Mouse (Mus musculus) embryonic facial prominence, embryonic 15.5 days (tissue): ENCODE data around the gene Dmrta2. TPM values are rescaled to one million over a fixed set of nuclear protein-coding genes. Genes with fewer than 3 reads are reported as not detected.

Experiments used
- ATAC-seq: fragments of 200-750 bp; cut with Nextera tagmentation; 2 replicates; pipeline ENCODE4 v1.8.0; 2017; ENCODE audit warnings: low read depth, moderate TSS enrichment; ENCODE audit not compliant: insufficient number of reproducible peaks, low FRiP score, low TSS enrichment
- H3K27ac ChIP-seq: fragments of 300-500 bp; sonication (generic); replicated peaks from 2 replicates; pipeline ENCODE4 v1.5.1; 2015; ENCODE audit warnings: mild to moderate bottlenecking, inconsistent platforms
- H3K27me3 ChIP-seq: fragments of 300-500 bp; sonication (generic); 2 replicates; pipeline ENCODE4 v1.6.1; 2015; ENCODE audit warnings: inconsistent platforms
- H3K36me3 ChIP-seq: fragments of 300-500 bp; sonication (generic); 2 replicates; pipeline ENCODE4 v1.6.1; 2015; ENCODE audit warnings: mild to moderate bottlenecking, inconsistent platforms
- H3K4me1 ChIP-seq: fragments of 300-500 bp; sonication (generic); 2 replicates; pipeline ENCODE4 v1.6.1; 2015; ENCODE audit warnings: inconsistent platforms
- H3K4me2 ChIP-seq: fragments of 300-500 bp; sonication (generic); replicated peaks from 2 replicates; pipeline ENCODE4 v1.6.1; 2015; ENCODE audit warnings: mild to moderate bottlenecking, inconsistent platforms
- H3K4me3 ChIP-seq: fragments of 300-500 bp; sonication (generic); replicated peaks from 2 replicates; pipeline ENCODE4 v1.5.1; 2015; ENCODE audit warnings: mild to moderate bottlenecking, inconsistent platforms
- H3K9ac ChIP-seq: fragments of 300-500 bp; sonication (generic); 2 replicates; pipeline ENCODE4 v1.6.1; 2015; ENCODE audit warnings: inconsistent platforms
- H3K9me3 ChIP-seq: fragments of 300-500 bp; sonication (generic); replicated peaks from 2 replicates; pipeline ENCODE4 v1.6.1; 2016; ENCODE audit warnings: inconsistent platforms
- WGBS: fragments of 180-500 bp; shearing (Covaris S2); methylation state at CpG from one replicate; pipeline ENCODE4 v1.1.7; 2015; 5-methylcytosine and 5-hydroxymethylcytosine counted together
- polyA plus RNA-seq: library from polyadenylated mRNA; unstranded; fragments of >200 nt; fragmentation: Nextera tagmentation; extraction: Ambion mirVana; gene quantifications from 2 replicates; pipeline ENCODE4 v1.2.1, GENCODE M21; 2015

Dmrta2 gene
- polyA plus RNA-seq, result 0.50 and 0.89 TPM in 2 replicates

DNA sequence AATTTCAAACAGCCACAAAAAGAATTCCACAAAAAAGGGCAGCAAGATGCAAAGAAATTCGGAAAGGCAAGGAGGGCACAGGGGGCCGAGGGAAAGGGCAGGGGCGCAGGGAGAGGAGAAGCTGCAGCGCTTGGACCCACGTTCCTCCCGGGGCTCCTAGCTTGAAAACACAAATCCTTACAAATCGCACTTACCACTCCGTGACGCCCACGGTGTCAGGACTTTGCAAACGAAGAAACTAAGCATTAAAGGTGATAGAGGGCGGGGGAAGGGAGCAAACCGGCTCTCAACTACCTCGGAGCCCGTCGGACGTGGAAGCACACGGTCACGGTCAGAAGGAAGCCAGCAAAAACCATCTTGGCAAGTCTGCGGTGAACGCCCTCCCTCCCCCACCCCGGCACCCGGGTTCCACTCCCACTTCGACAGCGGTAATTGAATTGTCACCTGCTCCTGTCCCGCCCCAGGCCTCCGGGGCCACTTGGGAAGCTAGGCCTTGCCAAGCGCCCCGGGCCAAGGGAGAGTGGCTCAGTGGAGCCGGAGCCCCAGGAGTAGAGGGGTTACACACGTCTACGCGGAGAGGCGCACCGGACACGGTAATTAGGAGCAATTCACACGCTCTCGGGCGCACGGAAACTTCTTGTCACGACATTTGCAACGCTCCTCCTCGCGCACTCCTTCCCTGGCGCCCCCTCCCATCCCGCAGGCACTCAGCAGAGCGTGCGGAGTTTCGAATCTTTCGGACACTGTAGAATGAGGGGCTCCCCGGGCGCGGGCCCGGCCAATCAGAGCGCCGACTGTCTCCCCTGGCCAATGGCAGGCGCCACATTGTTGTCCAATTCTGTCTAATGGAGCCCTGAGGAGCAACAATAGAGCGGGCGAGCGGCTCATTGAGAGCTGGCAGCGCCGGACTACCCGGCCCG is at the start of gene Dmrta2:
Gene Dmrta2 (plus strand): TSS at position 906 of the 920 bp plus-strand sequence.
- no peaks in the 10 kb centered on the region for H3K36me3 ChIP-seq
- H3K27ac ChIP-seq, result no peak within 1 kb of the TSS
- peak; percentile 74 for ATAC-seq

DNA sequence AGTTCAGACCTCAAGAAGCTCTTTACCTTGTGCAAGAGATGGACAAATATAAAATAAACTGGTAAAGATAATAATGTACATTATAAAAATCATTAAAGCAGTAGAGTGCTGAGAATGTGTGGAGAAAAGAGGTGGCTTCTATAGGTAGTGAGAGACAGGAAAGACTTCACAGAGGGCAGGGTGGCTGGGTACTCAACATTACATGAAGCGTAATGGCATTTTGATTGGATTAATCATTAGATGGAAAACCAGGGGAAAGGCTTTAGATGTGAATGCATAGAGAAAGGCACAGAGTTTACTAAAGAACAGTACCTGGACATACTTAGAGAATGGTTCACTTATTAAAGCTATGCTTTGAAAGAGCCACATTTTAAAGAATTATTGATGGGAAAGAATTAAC is 48.8 kb upstream of the Dmrta2 start:
- no peak overlapping the region for H3K9ac ChIP-seq
- H3K4me2 ChIP-seq, result no peak overlapping the region
- no peaks in the 10 kb centered on the region for H3K4me1 ChIP-seq
- H3K27me3 ChIP-seq, result no peaks in the 10 kb centered on the region
- ATAC-seq, result no peak
- no peak overlapping the region for H3K27ac ChIP-seq
- H3K36me3 ChIP-seq, result 0 out of 2 replicates have a peak, but pooled peaks cover 3% of the 10 kb centered on the region
- no peak overlapping the region for H3K4me3 ChIP-seq
- WGBS, result 92% methylated on average over 1 of the region's 1 CpGs
- H3K9me3 ChIP-seq, result no peaks in the 10 kb centered on the region

More for the DNA sequence above, at the start of gene Dmrta2:
- Histone ChIP-seq H3K4me1 (peaks cover 44% of the 10 kb centered on the region), H3K9ac (no peak within 1 kb of the TSS), H3K27me3 (peaks cover 97% of the 10 kb centered on the region), H3K4me3 (peak within 1 kb of the TSS; percentile 46), H3K4me2 (peak within 1 kb of the TSS; percentile 70), H3K9me3 (0 out of 2 replicates have a peak, but pooled peaks cover 3% of the 10 kb centered on the region)
- WGBS, result under 1% methylated on average over 64 of the region's 64 CpGs

DNA sequence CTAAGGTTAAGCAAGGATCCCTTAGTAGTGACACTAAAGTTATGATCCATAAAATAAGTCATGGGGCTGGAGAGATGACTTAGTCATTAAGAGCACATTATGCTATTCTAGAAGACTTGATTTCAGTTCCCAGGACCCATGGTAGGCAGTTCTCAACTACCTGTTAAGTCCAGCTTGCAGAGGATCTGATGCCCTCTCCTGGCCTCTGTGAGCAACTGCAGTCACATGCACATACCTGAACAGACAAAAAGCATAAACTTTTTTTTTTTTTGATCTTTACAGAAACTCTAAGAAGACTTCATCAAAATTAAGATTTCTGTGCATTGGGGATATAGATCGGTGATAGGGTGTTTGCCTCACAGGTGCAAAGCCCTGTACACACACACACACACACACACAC is 47.4 kb upstream of the Dmrta2 start:
- no peaks in the 10 kb centered on the region for H3K4me1 ChIP-seq
- H3K9me3 ChIP-seq, result no peaks in the 10 kb centered on the region
- no peak overlapping the region for H3K9ac ChIP-seq
- H3K36me3 ChIP-seq, result 0 out of 2 replicates have a peak, but pooled peaks cover 3% of the 10 kb centered on the region
- H3K4me2 ChIP-seq, result no peak overlapping the region
- H3K27me3 ChIP-seq, result no peaks in the 10 kb centered on the region
- no peak overlapping the region for H3K4me3 ChIP-seq
- no peak overlapping the region for H3K27ac ChIP-seq
- WGBS, result 90% methylated on average over 1 of the region's 1 CpGs
- ATAC-seq, result no peak

DNA sequence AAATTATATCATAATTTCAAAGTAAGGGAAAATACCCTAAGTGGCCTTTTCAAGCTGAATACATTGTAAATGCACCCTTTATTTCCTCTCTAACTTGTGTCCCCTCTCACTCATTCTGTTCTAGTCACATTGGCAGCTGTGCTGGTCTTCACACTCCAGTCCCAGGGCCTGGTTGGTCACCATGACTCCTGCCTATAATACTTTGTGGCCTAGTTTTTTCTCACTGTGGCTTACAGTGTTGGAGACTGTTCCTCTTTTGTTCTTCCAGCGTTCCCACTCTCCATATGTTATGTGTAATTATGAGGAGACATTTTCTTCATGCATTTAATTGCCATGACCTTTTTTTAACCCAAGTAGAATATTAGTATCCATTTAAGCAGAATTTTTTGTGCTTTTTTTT is 46.9 kb upstream of the Dmrta2 start:
- no peak overlapping the region for H3K9ac ChIP-seq
- H3K4me3 ChIP-seq, result no peak overlapping the region
- 0 out of 2 replicates have a peak, but pooled peaks cover 3% of the 10 kb centered on the region for H3K36me3 ChIP-seq
- H3K4me2 ChIP-seq, result no peak overlapping the region
- H3K9me3 ChIP-seq, result no peaks in the 10 kb centered on the region
- H3K4me1 ChIP-seq, result no peaks in the 10 kb centered on the region
- H3K27me3 ChIP-seq, result no peaks in the 10 kb centered on the region
- 77% methylated on average over 1 of the region's 1 CpGs for WGBS
- no peak for ATAC-seq
- no peak overlapping the region for H3K27ac ChIP-seq

DNA sequence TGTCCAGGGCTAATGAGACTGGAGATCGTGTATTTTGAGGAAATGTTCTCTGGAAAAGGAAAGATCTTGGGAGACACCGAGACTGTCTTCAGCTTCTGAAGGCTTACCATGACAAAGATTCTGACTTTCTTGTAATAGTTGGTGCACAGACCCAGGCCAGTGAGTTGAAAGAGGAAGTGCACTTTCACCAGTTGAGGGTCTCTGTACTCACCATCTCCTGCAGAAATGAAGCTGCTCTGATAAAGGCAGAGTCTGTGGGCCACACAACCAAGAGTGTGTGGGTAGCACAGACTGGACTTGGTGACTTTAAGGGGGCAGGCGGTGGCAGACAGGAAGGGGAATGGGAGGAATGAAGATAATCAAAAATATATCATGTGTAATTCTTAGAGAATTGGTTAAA is 41.3 kb upstream of the Dmrta2 start:
- H3K9me3 ChIP-seq, result no peaks in the 10 kb centered on the region
- H3K4me1 ChIP-seq, result no peaks in the 10 kb centered on the region
- no peak overlapping the region for H3K27ac ChIP-seq
- H3K27me3 ChIP-seq, result no peaks in the 10 kb centered on the region
- no peak overlapping the region for H3K4me2 ChIP-seq
- 94% methylated on average over 3 of the region's 3 CpGs for WGBS
- H3K36me3 ChIP-seq, result no peaks in the 10 kb centered on the region
- no peak for ATAC-seq
- no peak overlapping the region for H3K9ac ChIP-seq
- no peak overlapping the region for H3K4me3 ChIP-seq

DNA sequence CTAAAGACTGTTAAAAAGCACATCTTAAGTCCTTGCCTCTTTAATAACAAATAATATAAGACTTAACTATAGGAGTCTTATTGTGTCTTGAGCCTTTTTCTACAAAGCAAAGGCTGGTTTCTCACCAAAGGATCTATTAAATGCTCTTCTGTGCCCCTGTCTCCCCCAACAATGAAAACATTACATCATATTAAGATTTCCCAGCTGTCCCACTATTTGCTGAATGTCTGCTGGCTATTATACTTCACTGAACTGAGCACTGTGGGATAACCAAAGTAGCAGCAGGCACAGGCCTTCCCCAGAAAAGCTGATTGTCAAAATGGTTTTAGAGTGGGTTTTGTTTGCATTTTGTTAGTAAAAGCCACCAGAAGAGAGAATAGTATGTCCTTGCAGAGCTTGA is 38.6 kb upstream of the Dmrta2 start:
- H3K4me1 ChIP-seq, result no peaks in the 10 kb centered on the region
- no peak for ATAC-seq

DNA sequence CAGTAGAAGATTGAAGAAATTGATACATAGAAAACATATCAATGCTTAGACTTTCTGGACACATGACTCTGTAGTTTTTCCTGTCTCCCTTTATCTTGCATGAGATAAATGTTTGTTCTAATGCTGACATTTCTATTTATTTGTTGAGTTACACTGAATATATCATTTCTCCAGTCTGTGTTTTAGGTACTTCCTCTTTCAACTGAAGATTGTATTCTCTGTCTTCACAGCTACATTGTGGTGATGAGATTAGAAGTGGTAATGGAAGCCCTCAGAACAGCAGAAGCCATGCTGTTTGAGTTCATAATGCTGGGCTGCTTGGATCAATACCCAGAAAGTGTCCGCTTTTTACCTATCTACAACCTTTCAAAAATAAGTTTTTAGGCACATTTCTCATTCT is 32.3 kb upstream of the Dmrta2 start:
- Histone ChIP-seq H3K27me3 (no peaks in the 10 kb centered on the region), H3K4me1 (no peaks in the 10 kb centered on the region), H3K9me3 (no peaks in the 10 kb centered on the region), H3K36me3 (no peaks in the 10 kb centered on the region), H3K4me2 (no peak overlapping the region), H3K9ac (no peak overlapping the region), H3K27ac (no peak overlapping the region), H3K4me3 (no peak overlapping the region)
- WGBS, result 94% methylated on average over 1 of the region's 1 CpGs
- ATAC-seq, result no peak

More for the DNA sequence above, 38.6 kb upstream of the Dmrta2 start:
- Histone ChIP-seq H3K36me3 (no peaks in the 10 kb centered on the region), H3K9ac (no peak overlapping the region), H3K4me2 (no peak overlapping the region), H3K27me3 (no peaks in the 10 kb centered on the region), H3K4me3 (no peak overlapping the region), H3K27ac (no peak overlapping the region), H3K9me3 (no peaks in the 10 kb centered on the region)

DNA sequence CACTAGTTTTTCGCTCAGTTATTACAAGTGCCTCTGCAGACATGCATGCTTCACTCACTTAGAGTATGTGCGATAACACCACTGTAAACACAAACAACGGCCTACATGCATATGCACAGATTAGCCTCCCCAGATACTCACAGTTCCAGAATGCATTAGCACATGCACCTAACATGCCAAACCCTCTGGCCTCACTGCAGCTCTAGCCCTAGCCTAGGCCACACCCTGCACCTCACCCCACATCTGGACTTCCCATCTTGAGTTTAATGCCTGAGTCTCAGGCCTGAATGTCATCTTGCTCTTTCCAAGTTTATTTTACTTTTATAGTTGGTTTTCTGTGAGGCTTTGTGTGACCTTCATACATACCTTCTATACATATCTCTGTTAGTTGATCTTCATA is 28.5 kb upstream of the Dmrta2 start:
- no peak overlapping the region for H3K4me2 ChIP-seq
- no peak for ATAC-seq
- no peak overlapping the region for H3K4me3 ChIP-seq
- no peak overlapping the region for H3K9ac ChIP-seq
- no peaks in the 10 kb centered on the region for H3K4me1 ChIP-seq
- H3K27ac ChIP-seq, result no peak overlapping the region
- no peaks in the 10 kb centered on the region for H3K9me3 ChIP-seq
- H3K36me3 ChIP-seq, result no peaks in the 10 kb centered on the region
- 95% methylated on average over 3 of the region's 3 CpGs for WGBS
- H3K27me3 ChIP-seq, result no peaks in the 10 kb centered on the region

DNA sequence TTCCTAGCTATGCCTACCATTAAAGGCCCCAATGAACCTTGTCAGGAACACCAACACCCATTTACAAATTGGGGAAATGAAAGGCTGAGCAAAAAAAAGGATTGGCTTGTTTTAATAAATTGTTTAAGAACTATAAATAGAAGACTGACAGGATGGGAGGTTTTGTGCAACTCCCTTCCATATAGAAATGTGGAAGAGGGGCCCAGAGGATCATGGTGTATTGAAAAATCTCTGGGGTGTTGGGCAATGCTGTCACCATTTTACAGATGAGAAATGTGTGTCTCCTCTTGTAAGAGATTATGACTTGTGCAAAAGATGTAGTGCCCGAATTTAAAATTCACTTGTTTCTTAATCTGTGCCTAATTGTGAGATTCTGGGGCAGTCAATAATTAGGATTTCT is 24.3 kb upstream of the Dmrta2 start:
- no peak for ATAC-seq
- no peaks in the 10 kb centered on the region for H3K4me1 ChIP-seq
- H3K9me3 ChIP-seq, result no peaks in the 10 kb centered on the region
- H3K4me2 ChIP-seq, result no peak overlapping the region
- no peak overlapping the region for H3K9ac ChIP-seq
- no peak overlapping the region for H3K4me3 ChIP-seq
- H3K36me3 ChIP-seq, result no peaks in the 10 kb centered on the region
- no peak overlapping the region for H3K27ac ChIP-seq
- H3K27me3 ChIP-seq, result no peaks in the 10 kb centered on the region
- 96% methylated on average over 1 of the region's 1 CpGs for WGBS

DNA sequence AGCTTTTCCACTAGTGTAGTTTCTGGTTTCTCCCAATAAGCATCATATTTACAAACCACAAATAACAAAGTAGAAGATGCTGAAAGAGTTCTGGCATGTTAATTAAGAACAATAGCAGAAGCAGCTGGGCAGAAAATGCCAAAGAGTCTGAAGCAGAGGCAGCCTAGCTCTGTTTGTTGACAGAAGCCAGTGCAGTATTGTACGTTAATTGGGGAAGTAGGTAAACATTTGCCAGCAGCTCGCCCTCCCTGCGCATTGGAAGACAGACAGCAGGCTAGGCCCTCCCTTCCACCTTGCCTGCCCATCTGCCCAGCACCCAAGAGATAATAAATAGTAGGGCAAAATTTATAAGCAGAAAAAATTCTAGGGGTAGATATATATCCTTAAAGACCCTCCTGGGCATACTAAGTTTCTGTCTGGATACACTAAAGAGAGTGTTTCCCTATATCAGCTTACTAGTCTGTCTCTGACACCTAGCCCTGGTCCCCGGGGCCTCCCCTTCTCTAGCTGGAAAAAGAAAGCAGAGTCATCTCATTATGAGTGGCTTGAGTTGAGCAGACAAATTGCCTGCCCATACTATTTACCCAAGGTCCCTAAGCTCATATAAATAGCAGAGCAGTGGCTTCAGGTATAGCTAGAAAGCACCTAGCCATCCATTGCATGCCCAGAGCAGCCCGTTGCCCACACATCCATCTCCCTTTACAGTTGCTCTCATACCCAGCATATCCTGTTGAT is 17.5 kb upstream of the Dmrta2 start:
- Histone ChIP-seq H3K4me1 (no peaks in the 10 kb centered on the region), H3K27me3 (no peaks in the 10 kb centered on the region), H3K27ac (no peak overlapping the region), H3K9me3 (no peaks in the 10 kb centered on the region), H3K9ac (no peak overlapping the region), H3K4me2 (no peak overlapping the region), H3K36me3 (0 out of 2 replicates have a peak, but pooled peaks cover 8% of the 10 kb centered on the region), H3K4me3 (no peak overlapping the region)
- no peak for ATAC-seq
- 59% methylated on average over 5 of the region's 5 CpGs for WGBS

DNA sequence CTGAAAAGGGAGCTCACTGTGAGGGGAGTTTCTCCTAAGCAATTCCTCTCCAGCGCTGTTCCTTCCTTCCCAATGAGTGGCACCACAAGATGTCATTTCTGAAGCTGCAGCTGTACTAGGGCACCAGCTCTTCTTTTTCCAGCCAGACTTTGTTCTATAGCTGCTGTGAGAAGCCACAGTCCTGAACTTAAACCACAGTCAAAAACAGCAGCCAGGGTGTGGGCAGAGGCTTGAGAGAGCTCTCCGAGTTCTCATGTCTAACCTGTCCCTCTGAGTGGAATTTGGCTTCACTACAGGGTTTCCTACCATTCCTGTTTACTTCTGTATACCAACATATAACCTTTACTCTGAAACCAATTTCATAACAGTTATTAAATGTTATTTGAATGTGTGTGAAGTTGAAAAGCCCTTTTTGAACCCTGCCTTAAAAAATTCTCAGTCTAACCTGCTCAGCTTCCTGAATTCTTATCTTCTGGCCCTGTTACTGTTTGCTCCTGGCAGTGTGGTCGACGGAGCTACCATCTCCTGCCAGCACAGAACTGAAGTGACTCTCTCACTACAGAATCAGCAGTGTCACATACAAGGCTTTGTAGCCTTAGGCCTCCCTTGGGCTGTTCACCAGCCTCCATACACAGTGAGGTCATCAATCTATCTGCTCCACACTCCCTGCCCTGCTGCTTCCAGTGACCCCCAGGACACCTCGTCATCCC is 14.1 kb upstream of the Dmrta2 start:
- Histone ChIP-seq H3K4me1 (no peaks in the 10 kb centered on the region), H3K27ac (no peak overlapping the region), H3K4me3 (no peak overlapping the region), H3K9ac (no peak overlapping the region), H3K27me3 (no peaks in the 10 kb centered on the region), H3K9me3 (no peaks in the 10 kb centered on the region), H3K4me2 (no peak overlapping the region), H3K36me3 (0 out of 2 replicates have a peak, but pooled peaks cover 8% of the 10 kb centered on the region)
- ATAC-seq, result no peak
- 85% methylated on average over 5 of the region's 5 CpGs for WGBS
